Mouse (Mus musculus): Measurements from ENCODE around the gene Ms4a4c.

DNA sequence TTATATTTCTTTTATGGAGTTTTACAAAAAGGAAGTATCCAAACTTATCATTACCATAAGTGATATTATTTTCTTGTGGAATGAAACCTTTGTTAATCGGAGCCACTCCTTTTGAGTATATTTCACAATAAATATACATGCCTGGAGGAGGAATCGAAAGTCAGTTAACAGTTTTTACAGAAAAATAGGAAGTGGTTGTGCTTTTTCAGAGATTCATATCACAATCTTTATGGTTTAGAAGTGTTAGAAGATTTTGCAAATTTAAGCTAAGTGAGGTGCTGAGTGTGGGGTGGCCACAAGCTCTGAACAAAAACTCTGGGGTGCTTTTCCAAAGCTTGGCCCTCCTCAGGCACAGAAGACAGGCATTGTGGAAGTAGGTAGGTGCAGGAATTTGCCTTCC, 42.7 kb downstream of the Ms4a4c start:
- TF ChIP-seq TAL1 (IDR thresholded peaks at IDR 0.05; ENCODE audit: low read length): no peak
- TF ChIP-seq GATA1 (IDR thresholded peaks at IDR 0.05; ENCODE audit: low read length): no peak

Measured in erythroblast, embryonic 14.5 days (primary cell).